8 mouse cellular contexts compared by ENCODE assay signal in the genomic region with DNA sequence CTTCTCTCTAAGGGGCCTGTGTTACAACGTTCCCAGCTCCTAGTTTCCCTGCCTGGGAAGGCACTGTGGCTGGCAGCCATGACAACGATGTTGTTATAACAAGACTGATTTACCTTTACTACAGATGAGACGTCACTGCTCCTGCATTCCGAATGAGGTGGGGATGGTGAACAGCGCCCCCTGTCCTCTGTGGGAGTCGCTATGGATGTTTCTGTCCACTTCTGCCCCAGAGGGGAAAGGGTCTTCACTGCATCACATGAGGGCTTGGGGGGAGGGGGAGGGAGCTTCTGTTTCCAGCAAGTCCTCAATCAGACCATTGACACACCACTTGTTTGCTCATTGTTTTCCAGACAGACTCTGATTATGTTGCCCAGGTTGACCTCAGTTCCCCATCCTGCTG. TPM values are rescaled to one million over a fixed set of nuclear protein-coding genes. Genes with fewer than 3 reads are reported as not detected.
A peak's percentile ranks its signal among the peaks of the same experiment; 100 is the strongest.
DNase-seq lines count a peak whose midpoint lies in the region; ATAC-seq and TF ChIP-seq lines count a peak whose summit lies in the region.
"Had no signal": no experiment of that assay in that cellular context is flagged by ENCODE, and none has a peak within 500 bp of the region (broad histone marks: within the 10 kb centered on the region; RNA-seq: fewer than 3 reads in every experiment).

No protein-coding gene starts in this region.

- WGBS in limb, embryonic 11.5 days: 35% methylated on average over 6 of the region's 6 CpGs

- H3K4me2 ChIP-seq in limb, embryonic 11.5 days (ENCODE audit: low read depth, severe bottlenecking): no peak overlapping the region

- H3K9ac ChIP-seq in ES-Bruce4 (ENCODE audit: low read depth, poor library complexity, severe bottlenecking): no peak overlapping the region
- H3K9ac ChIP-seq in limb, embryonic 11.5 days (ENCODE audit: low read length): no peak overlapping the region

- no peak for ATAC-seq in limb, embryonic 11.5 days (ENCODE audit: insufficient number of reproducible peaks, low FRiP score, low TSS enrichment, low read depth)
- ATAC-seq in erythroblast, adult 5-6 weeks (replicated peaks; ENCODE audit: low FRiP score, poor library complexity, severe bottlenecking): no peak
- ATAC-seq: forebrain, embryonic 14.5 days had no signal

- no peak overlapping the region for H3K4me3 ChIP-seq in ES-Bruce4 (ENCODE audit: low read depth, low read length)
- H3K4me3 ChIP-seq in limb, embryonic 11.5 days (ENCODE audit: low read depth, low read length): no peak overlapping the region

- no peak for TF ChIP-seq POLR2A in ES-Bruce4 (IDR thresholded peaks at IDR 0.05; ENCODE audit: insufficient read depth, low read length)

- H3K27ac ChIP-seq in ES-Bruce4 (ENCODE audit: insufficient read depth, low read length): no peak overlapping the region
- no peak overlapping the region for H3K27ac ChIP-seq in limb, embryonic 11.5 days (replicated peaks; ENCODE audit: low read depth, low read length)

- peak; percentile 52 for TF ChIP-seq CTCF in ES-Bruce4 (IDR thresholded peaks at IDR 0.05; ENCODE audit: low read depth, low read length)

- no peak for TF ChIP-seq EP300 in ES-Bruce4 (IDR thresholded peaks at IDR 0.05; ENCODE audit: insufficient read depth, low read depth, low read length)

- H3K36me3 ChIP-seq in ES-Bruce4 (ENCODE audit: control insufficient read depth, insufficient read depth, low read length, poor library complexity, severe bottlenecking): no peaks in the 10 kb centered on the region
- H3K36me3 ChIP-seq in limb, embryonic 11.5 days (ENCODE audit: control insufficient read depth, insufficient read depth, low read length): no peaks in the 10 kb centered on the region

- H3K4me1 ChIP-seq in ES-Bruce4 (ENCODE audit: control insufficient read depth, insufficient read depth, low read length): no peaks in the 10 kb centered on the region
- H3K4me1 ChIP-seq in limb, embryonic 11.5 days (ENCODE audit: control insufficient read depth, insufficient read depth, low read length): no peaks in the 10 kb centered on the region

- 0 out of 2 replicates have a peak, but pooled peaks cover 2% of the 10 kb centered on the region for H3K9me3 ChIP-seq in ES-Bruce4 (replicated peaks; ENCODE audit: control insufficient read depth, insufficient read depth, low read length, poor library complexity, severe bottlenecking)
- no peaks in the 10 kb centered on the region for H3K9me3 ChIP-seq in limb, embryonic 11.5 days (ENCODE audit: control insufficient read depth, low read length)

- no peaks in the 10 kb centered on the region for H3K27me3 ChIP-seq in ES-Bruce4 (ENCODE audit: control insufficient read depth, insufficient read depth, low read length, poor library complexity, severe bottlenecking)
- H3K27me3 ChIP-seq in limb, embryonic 11.5 days (ENCODE audit: control insufficient read depth, insufficient read depth, low read length): no peaks in the 10 kb centered on the region

- DNase-seq in kidney, postnatal 4 days: peak; percentile 18 to 42
- DNase-seq in kidney, adult 18-20 months: no peak
- DNase-seq in R1 (ENCODE audit: low read depth, low spot score): peak; percentile 63
- DNase-seq in limb, embryonic 11.5 days (ENCODE audit: low spot score): peak; percentile 47
- no peak for DNase-seq in urinary bladder, postnatal 25 days (ENCODE audit: low spot score)

RNA-seq across cellular contexts. Expression of a gene that starts 27.0 kb away (rescaled TPM):
- 0.21 and 1.4 TPM in 2 replicates for polyA plus RNA-seq in ES-Bruce4 (2011; ENCODE audit: insufficient read depth, insufficient read length, low read depth, missing spikeins)
- polyA plus RNA-seq in limb, embryonic 11.5 days (2014; fragmentation: Nextera tagmentation; extraction: Ambion mirVana): 0.15 and 0.30 TPM in 2 replicates
- not detected in 2 replicates for total RNA-seq in erythroblast, adult 5-6 weeks (2015; ENCODE audit: low replicate concordance)
- total RNA-seq in erythroblast, adult 5-6 weeks (2017; ENCODE audit: low replicate concordance): 2.0 TPM in 1 of 2 replicates, not detected in the other

Comparison
In these comparisons a context has a peak if more than half of its experiments do, and no peak if none do; other contexts are left out.
1. DNase-seq: peak in kidney, postnatal 4 days (2 of 2), R1 (single experiment) and limb, embryonic 11.5 days (single experiment); none in kidney, adult 18-20 months (single experiment) and urinary bladder, postnatal 25 days (single experiment).